Mouse (Mus musculus) cerebellum, adult 2 months (tissue): ENCODE data around the gene Ptpn18. TPM values are rescaled to one million over a fixed set of nuclear protein-coding genes. Genes with fewer than 3 reads are reported as not detected.

Experiments
- DNase-seq, 2 experiments: peaks; one replicate each; pipeline ENCODE4 v3.0.0; 2021
- H3K27ac ChIP-seq: fragments of 200-500 bp; 2 replicates; pipeline ENCODE4 v1.5.1; 2012; ENCODE audit warnings: low read length, control low read depth, inconsistent platforms; ENCODE audit not compliant: insufficient read depth
- H3K27me3 ChIP-seq: fragments of 200-500 bp; 2 replicates; pipeline ENCODE4 v1.6.1; 2012; ENCODE audit warnings: inconsistent platforms, mild to moderate bottlenecking, low read length, moderate library complexity; ENCODE audit not compliant: control insufficient read depth, insufficient read depth
- H3K4me1 ChIP-seq: fragments of 200-500 bp; 2 replicates; pipeline ENCODE4 v1.6.1; 2011; ENCODE audit warnings: low read length; ENCODE audit not compliant: control insufficient read depth, insufficient read depth
- H3K4me3 ChIP-seq: fragments of 200-500 bp; replicated peaks from 2 replicates; pipeline ENCODE3; 2011; ENCODE audit warnings: mild to moderate bottlenecking, low read depth, low read length, control low read depth; ENCODE audit not compliant: insufficient read depth
- CTCF ChIP-seq: fragments of 200-500 bp; IDR thresholded peaks from 2 replicates; pipeline ENCODE4 v1.5.1; 2011; ENCODE audit warnings: low read depth, mild to moderate bottlenecking, control low read depth, low read length, moderate library complexity, borderline replicate concordance; ENCODE audit not compliant: insufficient read depth
- POLR2A ChIP-seq: fragments of 200-500 bp; IDR thresholded peaks from 2 replicates; pipeline ENCODE4 v1.6.1; 2011; ENCODE audit warnings: low read length, control low read depth, borderline replicate concordance; ENCODE audit not compliant: insufficient read depth
- whole genome bisulfite sequencing: fragments of 180-500 bp; shearing (Covaris S2); methylation state at CpG from one replicate; pipeline ENCODE4 v1.1.7; 2018; 5-methylcytosine and 5-hydroxymethylcytosine counted together
- polyA plus RNA-seq: library from polyadenylated mRNA; depleted of rRNA; stranded (reverse); fragments of >200 nt; gene quantifications from 2 replicates; pipeline ENCODE4 v1.2.3, GENCODE M21; 2012; rRNA removed

The Ptpn18 gene
- 4.7 and 5.4 TPM in 2 replicates for polyA plus RNA-seq

DNA sequence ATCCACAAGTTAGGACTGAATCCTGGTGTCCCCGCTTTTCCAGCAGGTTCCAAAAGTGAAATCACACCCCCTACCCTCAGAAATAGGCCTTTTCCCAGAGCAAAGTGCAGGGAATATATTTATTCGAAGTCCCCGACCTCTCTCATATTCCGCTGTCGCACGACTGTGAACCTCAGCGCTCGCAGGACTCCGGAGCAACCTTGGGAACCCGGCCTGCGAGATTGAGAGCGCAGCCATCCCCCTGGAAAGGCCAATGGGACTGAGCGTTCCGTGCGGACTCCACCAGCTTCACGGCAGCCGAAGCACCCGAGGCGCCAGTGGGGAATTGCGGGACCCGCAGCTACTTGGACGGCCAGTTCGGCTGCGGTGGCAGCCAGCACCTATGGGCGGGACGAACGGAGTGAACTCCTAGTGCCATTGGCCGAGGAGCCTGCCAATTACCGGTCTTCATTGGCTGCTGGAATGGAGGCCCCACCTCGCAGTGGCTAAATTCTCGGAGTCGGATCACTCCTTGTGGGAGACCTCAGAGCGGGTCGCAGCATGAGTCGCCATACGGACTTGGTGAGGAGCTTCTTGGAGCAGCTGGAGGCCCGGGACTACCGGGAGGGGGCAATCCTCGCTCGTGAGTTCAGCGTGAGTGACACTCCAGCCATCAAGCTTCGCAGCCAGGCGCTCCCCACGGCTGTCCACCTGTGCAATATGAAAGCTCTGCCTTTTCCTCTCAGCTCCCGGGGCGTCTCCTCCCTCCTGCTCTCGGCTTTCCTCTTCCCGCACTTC is at the start of gene Ptpn18:
Gene Ptpn18, plus strand, starts transcription at position 479 of the 777 bp plus-strand sequence.
- peak within 1 kb of the TSS; percentile 96 for H3K4me3 ChIP-seq
- no peaks in the 10 kb centered on the region for H3K4me1 ChIP-seq
- no peaks in the 10 kb centered on the region for H3K27me3 ChIP-seq
- DNase-seq: peak; percentile 92 to 98
- under 1% methylated on average over 48 of the region's 48 CpGs for WGBS
- H3K27ac ChIP-seq: peak within 1 kb of the TSS; percentile 64
- TF ChIP-seq POLR2A (peak; percentile 54; the same call in 1 of the 2 replicates), CTCF (no peak)

DNA sequence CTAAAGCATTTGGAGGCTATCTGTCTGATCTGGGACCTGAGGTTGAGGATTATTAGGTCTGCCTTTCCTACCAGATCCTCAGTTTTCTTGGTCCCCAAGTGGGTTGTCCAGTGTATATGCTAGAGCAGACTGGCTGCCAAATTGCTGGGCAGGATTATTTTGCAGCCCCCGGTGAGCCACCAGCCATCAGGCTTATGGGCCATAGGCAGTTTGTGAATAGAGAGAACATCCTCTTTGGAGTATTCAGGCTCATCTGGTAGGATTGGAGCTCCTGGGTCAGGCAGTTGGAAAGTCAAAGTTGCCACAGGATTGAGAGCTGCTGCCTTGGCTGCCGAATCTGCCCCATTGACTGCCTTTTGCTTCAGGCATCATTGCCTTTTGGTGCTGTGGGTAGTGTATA is 31.1 kb upstream of the Ptpn18 start:
- 97% methylated on average over 2 of the region's 2 CpGs for WGBS
- Histone ChIP-seq H3K27ac (no peak overlapping the region), H3K27me3 (no peaks in the 10 kb centered on the region), H3K4me1 (no peaks in the 10 kb centered on the region), H3K4me3 (no peak overlapping the region)
- TF ChIP-seq POLR2A (no peak), CTCF (no peak)
- DNase-seq: no peak

DNA sequence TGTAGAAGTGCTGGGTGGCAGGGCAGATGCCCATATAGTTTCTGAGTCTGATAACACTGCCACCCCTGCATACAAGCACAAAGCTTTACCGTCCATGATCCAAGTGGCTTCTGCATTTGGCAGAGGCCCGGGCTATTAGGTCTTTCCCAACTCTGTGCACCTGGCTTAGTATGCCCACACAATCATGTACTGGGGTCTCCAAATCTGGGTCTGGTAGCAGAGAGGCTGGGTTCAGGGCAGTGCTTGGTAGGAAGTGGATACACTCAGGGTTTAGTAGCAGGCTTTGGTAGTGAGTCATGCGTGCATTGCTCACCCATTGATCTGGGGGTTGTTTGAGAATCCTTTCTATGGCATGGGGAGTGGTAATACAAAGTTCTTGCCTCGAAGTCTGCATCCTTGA is 30.3 kb upstream of the Ptpn18 start:
- 97% methylated on average over 4 of the region's 4 CpGs for WGBS
- DNase-seq: no peak
- Histone ChIP-seq H3K4me3 (no peak overlapping the region), H3K4me1 (no peaks in the 10 kb centered on the region), H3K27ac (no peak overlapping the region), H3K27me3 (no peaks in the 10 kb centered on the region)
- TF ChIP-seq CTCF (no peak), POLR2A (no peak)

DNA sequence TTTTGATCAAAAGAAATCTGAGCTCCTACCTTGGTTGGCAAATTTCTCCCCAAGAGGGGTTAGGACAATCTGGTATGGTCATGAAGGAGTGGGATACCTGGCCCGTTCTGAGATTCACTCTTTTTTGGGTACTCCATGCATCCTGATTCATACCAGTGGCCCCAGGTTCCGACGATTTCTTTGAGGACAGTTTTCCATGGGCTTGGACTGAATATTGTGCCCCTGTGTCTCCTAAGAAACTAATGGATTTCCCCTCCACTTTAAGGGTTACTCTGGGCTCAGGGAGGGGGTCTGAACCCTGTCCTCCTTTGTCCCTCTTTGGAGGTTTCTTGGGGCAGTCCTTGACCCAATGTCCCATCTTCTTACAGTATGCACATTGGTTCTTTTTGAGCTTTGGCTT is 28.6 kb upstream of the Ptpn18 start:
- no peak for DNase-seq
- WGBS: 99% methylated on average over 3 of the region's 3 CpGs
- Histone ChIP-seq H3K4me3 (no peak overlapping the region), H3K27me3 (no peaks in the 10 kb centered on the region), H3K4me1 (no peaks in the 10 kb centered on the region), H3K27ac (no peak overlapping the region)
- TF ChIP-seq CTCF (no peak), POLR2A (no peak)

DNA sequence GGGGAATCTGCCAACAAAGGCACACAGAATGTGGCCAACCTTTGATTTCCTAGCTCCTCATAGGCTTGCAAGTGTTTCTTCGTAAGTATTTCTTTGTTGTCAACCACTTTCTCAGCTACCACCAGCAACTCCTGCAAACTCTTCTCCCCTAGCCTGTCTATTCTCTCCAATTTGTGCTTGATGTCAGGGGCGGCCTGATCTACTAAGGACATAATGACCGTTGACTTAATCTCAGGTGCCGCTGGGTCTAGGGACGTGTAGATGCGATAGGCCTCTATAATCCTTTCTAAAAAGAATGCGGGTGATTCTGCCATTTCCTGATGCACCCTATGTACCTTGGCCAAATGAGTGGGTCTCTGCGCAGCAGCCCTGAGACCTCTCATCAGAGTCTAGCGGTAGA is 28.1 kb upstream of the Ptpn18 start:
- DNase-seq: no peak
- Histone ChIP-seq H3K27me3 (no peaks in the 10 kb centered on the region), H3K4me1 (no peaks in the 10 kb centered on the region), H3K27ac (no peak overlapping the region), H3K4me3 (no peak overlapping the region)
- over 99% methylated on average over 9 of the region's 9 CpGs for WGBS
- TF ChIP-seq CTCF: no peak
- TF ChIP-seq POLR2A: no peak

DNA sequence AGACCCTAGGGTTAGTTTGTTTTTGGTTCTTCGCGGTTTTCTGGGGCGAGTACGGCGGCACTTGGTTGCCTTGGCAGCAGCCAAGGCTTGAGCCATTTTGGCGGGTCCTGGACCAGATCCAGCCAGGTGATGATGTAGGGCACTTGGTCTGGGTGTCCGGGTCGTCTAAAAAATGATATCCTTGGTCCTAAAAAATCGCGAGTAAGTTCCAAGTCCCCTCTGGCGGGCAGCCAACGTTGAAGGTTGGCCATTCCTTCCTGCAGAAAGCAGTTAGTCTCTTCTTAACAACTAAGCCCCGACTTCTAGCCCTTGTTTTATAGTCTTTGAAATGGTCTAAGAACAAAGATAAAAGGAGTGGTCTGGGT is 27.2 kb upstream of the Ptpn18 start:
- no peaks in the 10 kb centered on the region for H3K27me3 ChIP-seq
- 29% methylated on average over 13 of the region's 13 CpGs for WGBS
- no peaks in the 10 kb centered on the region for H3K4me1 ChIP-seq
- H3K27ac ChIP-seq: no peak overlapping the region
- TF ChIP-seq POLR2A (no peak), CTCF (no peak)
- H3K4me3 ChIP-seq: peak overlapping the region; percentile 59
- DNase-seq: peak; percentile 44 to 52

DNA sequence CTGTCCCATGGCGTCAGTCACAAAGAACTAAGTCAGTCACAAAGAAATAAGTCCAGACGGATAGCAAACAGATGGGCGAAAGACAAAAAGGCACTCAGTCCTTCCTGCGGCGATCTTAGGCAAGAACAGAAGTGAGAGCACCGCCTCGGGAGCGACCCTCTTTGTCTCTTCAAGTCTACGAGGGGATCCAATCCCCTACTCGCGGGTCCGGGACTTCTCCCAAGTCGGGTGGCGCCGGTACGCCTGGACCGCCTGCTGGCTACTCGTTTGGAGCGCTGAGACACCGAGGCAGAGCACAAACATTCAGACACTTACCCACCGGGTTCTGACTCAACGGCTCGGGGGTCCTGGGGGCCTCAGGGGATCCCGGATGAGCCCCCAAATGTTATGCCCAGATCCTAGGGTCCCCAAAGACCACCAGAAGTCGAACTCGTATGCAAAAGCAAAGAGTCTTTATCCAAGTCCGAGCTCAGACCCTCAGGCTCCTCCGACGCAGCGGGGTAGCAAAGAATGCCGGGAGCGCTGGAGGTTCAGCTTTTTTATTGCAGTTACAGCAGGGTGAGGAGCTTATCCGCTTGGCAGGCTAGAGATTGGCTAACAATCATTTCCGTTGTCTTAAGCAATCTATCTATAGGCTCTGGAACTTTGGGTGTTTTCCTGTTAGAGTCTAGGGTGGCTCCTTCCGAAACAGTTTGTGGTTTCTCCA is 26.6 kb upstream of the Ptpn18 start:
- WGBS: 2% methylated on average over 35 of the region's 35 CpGs
- Histone ChIP-seq H3K27ac (no peak overlapping the region), H3K4me3 (peak overlapping the region; percentile 59), H3K27me3 (no peaks in the 10 kb centered on the region), H3K4me1 (no peaks in the 10 kb centered on the region)
- TF ChIP-seq CTCF (no peak), POLR2A (no peak)
- peak in 1 of 2 experiments; percentile 40 for DNase-seq
